Mouse (Mus musculus) v-Abl transformed pro-B cells (cell line): ENCODE data around the gene Git2.

Experiments
- in situ Hi-C, 2 experiments: fragments of 400-800 bp; cut with MboI; formaldehyde crosslinking; loops; one replicate each; pipeline ENCODE4 v1.15.1; 2025; ENCODE audit not compliant: unreplicated experiment in 2 of 2

Git2 gene

GRCm38 (mm10) chr5:114731498-114731897, 43.8 kb downstream of the Git2 start:
- in situ Hi-C loops, result no loop called here

DNA sequence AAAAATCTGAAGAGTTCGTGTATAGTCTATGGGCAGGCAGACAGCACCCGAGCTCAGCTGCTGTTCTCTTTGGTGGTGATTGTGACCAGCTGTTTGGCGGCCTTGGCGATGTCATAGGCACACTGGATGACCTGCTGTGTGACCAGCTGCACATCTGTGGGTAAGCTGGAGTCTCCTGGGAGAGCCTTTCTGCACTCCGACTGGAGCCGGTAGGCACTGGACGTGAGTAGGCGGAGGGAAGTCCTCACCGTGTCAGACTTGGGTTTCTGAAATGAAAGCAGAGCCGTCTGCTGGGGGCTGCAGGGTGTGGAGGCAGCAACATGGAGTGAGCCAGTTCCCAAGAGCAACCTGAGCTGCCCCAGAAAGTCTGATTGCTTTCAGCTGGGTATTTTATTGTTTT, 45.2 kb downstream of the Git2 start:
- in situ Hi-C loops, result no loop called here

- in situ Hi-C loops, result no loop called here
Observed at GRCm38 (mm10) chr5:114728160-114728559, 47.2 kb downstream of the Git2 start.

DNA sequence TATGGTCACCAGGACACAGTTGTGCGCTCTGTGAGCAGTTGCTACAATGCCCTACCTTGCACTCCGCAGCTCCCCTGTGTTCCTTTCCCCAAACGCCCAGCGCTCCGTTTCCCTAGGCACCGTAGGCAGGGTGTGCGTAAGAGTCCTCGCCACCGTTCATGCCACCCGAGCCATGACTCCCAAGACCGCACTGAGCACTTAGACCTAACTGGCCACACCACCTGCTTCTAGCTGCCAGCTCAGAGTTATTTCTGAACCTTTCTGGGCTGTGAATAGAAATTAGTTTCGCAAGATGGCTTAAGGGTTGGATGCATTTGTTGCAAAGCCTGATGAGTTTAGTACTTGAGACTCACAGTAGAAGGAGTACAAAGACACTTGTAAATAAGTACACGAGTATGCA, 52.5 kb downstream of the Git2 start:
- in situ Hi-C loops, result loop anchor here in 1 of 2 experiments (25.0 kb wide), 1 partner anchor 389 kb away; the partner anchor contains the start of gene Acads

DNA sequence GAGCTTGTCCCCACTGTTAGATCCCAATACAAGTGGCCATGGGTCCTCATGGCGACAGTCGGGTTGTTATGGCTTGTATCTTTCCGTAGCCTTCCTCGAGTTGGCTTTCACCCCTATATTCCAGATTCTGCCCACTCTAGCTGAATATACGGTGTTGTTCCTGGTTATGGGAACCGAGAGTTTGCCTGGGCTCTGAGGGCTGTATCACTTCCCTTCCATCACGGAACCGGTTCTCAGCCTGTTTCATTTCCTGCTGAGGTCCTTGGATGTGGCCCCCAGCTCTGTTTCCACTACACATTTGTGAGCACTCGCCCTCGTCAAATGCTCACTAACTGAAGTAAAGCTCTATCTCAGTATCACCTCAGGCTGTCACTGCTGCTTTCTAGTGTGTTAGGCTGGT, 53.3 kb downstream of the Git2 start:
- in situ Hi-C loops, result loop anchor here in 1 of 2 experiments (25.0 kb wide), 1 partner anchor 390 kb away; the partner anchor contains the start of gene Acads

GRCm38 (mm10) chr5:114720784-114721183, 54.5 kb downstream of the Git2 start:
- in situ Hi-C loops, result loop anchor here in 1 of 2 experiments (25.0 kb wide), 1 partner anchor 392 kb away; the partner anchor contains the start of gene Acads

DNA sequence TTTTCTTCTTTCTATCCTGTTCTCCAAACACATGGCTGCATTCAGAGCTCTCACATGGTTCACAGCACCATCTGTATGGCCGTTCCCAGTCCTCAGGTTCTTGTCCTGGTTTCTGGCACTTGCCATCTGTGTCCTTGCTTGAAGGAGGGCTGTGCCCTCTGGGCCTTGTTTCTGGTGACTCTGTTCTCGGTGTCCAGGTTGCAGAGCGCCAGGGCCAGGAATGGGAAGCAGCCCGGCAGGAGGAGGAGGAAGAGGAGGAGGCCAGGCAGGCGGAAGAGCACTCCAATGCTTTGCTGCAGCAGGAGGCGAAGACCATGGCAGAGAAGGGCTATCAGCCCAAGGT, 55.4 kb downstream of the Git2 start:
- in situ Hi-C loops, result loop anchor here in 1 of 2 experiments (25.0 kb wide), 1 partner anchor 392 kb away; the partner anchor contains the start of gene Acads

- in situ Hi-C loops, result loop anchor here in 1 of 2 experiments (25.0 kb wide), 1 partner anchor 393 kb away; the partner anchor contains the start of gene Acads
Observed at GRCm38 (mm10) chr5:114719003-114719927, 56.1 kb downstream of the Git2 start.

DNA sequence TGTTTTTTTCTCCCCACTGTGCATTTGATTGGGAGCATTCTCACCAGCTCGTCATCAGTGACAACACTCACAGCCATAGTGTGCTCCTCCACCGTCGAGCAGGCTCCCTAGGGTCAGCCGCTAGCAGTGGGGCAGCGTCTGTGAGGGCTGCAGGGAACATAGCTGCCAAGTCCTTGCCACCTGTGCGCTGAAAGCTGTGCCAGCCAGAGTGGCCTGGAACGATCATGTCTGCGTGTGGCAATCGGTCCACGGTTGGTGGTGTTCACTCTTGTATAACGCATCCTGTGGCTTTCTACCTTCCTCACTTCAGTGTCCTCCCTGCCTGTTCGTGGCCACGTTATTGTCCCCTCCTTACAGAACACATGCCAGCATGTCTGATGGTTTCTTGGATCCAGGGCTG, 56.8 kb downstream of the Git2 start:
- in situ Hi-C loops, result loop anchor here in 1 of 2 experiments (25.0 kb wide), 1 partner anchor 394 kb away; the partner anchor contains the start of gene Acads

DNA sequence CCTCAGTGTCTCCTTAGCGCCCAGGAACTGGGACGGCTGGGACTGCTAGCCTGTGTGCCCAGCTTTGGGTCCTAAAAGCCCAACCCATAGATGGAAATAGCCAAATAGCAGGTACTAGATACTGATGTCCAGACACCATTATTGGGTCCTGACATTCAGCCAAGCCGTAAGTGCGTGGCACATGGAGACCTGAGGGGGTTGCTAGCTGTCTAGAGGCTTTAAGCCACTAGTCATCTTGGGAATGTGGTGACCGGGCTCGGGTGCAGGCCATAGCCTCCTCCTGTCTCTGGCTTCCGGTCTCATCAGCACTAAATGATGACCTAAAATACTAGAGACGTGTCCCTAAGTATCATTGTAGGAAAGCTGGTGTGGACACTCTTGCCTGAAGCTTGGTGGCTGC, 57.4 kb downstream of the Git2 start:
- in situ Hi-C loops, result loop anchor here in 1 of 2 experiments (25.0 kb wide), 1 partner anchor 394 kb away; the partner anchor contains the start of gene Acads

- in situ Hi-C loops, result loop anchor here in 1 of 2 experiments (25.0 kb wide), 1 partner anchor 395 kb away; the partner anchor contains the start of gene Acads
Observed at GRCm38 (mm10) chr5:114717292-114717691, 58.0 kb downstream of the Git2 start.

GRCm38 (mm10) chr5:114714551-114714950, 60.8 kb downstream of the Git2 start:
- in situ Hi-C loops, result loop anchor here in 1 of 2 experiments (25.0 kb wide), 1 partner anchor 398 kb away; the partner anchor contains the start of gene Acads

GRCm38 (mm10) chr5:114709357-114709756, 66.0 kb downstream of the Git2 start:
- in situ Hi-C loops, result loop anchor here (5.0 to 25.0 kb wide), 5 partner anchors 115 to 525 kb away; partner anchors contain the start of genes 1500011B03Rik (in 1 of the 2), Acads (in 1 of the 2) and Pop5 (in 1 of the 2)

DNA sequence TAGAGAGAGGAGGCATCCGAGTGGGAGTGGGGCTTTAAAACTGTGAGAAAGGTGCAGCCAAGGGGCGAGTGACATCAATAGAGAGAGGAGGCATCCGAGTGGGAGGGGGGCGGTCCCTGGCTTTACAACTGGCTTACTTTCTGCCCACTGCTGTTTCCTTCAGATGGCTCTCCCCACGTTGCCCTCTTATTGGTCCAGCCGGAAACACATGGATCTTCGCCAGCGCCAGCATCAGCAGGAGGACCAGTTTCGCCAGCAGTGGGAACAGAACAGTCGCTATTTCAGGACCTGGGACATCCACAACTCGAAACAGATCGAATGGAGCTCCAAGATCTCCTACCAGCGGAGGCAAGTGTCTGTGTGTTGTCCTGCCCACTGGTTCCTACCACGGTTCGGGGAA, 66.8 kb downstream of the Git2 start:
- in situ Hi-C loops, result loop anchor here (5.0 to 25.0 kb wide), 5 partner anchors 116 to 526 kb away; partner anchors contain the start of genes 1500011B03Rik (in 1 of the 2), Acads (in 1 of the 2) and Pop5 (in 1 of the 2)

DNA sequence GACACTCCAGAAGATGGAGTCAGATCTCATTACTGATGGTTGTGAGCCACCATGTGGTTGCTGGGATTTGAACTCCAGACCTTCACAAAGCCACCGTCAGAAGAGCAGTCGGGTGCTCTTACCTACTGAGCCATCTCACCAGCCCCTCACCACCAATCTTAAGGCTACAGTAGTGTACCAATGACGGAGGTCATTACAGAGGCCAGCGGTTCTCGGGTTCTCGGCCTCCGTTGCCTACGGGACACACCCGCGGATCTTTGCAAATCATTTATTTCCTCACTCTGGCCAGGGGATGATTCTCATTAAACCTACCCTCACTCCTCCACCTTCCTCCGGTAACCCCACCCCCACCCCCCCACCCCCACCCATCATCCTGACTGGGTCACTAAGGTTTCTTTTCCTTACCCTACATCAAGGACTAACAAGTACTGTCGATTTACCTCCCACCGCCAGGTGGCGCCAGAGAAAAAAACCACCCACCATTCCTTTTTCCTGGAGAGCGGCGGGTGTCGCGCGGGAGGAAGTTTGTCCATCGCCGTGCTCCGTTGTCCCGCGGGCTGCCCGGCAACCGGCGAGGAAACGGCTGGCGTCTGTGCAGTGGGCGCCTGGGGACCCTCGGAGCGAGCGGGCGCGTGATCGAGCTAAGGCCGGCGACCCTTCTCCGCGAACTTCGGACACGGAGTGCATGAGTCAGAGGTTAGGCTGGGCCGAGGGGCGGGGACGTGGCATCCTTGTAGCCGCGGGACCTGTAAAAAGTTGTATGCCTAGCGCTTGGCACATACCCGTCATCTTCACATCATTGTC, 67.8 kb downstream of the Git2 start, which contains the start of gene Tchp:
Gene Tchp (plus strand): TSS at position 496 of the 804 bp plus-strand sequence.
- in situ Hi-C loops, result loop anchor here (5.0 to 25.0 kb wide), 5 partner anchors 117 to 527 kb away; partner anchors contain the start of genes 1500011B03Rik (in 1 of the 2), Acads (in 1 of the 2) and Pop5 (in 1 of the 2)

DNA sequence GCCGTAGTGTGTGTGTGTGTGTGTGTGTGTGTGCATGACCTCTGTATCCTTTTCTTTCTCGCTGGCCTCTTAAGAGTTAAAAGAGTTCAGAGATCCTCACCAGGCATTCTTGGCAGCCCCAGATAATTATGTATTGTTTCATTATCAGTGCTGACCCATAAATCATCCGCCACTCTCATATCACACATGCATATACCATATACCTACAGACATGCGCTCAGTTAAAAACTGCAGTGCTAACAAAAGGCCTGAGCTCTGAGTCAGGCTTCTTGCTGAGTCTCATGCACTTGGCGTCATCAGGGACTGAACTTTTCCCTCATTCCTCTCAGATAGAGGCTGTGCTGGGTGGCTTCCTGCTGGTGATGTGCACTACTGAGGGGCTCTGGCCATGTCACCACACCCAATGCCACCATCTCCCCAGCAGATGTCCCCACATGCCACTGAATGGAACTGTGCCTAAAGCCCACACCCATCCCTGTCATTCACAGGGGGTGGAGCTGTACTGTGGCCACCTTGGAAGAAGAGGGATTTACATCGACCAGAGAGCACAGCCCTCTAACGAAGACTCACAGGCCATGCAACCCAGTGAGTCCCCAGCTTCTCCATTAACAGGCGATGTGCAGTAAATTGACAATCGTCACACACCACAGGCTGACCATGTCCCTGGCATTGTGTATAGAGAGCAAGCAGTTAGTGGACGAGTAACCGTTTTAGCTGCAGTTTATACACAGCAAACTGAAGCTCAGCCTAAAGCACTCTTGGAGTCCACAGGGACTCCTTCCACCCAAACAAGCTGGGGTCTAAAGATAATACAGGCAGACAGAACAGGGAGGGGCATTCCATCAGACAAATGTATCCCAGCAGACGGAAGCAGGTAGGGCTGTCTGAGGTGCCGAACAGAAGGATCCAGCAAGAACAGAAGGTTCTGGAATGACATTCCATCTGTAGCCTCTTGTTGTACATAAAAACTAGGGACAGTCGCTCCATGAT, 72.6 kb downstream of the Git2 start:
- in situ Hi-C loops, result loop anchor here in 1 of 2 experiments (10.0 to 25.0 kb wide), 3 partner anchors 122 to 532 kb away; partner anchors contain the start of genes 1500011B03Rik, Acads and Pop5

DNA sequence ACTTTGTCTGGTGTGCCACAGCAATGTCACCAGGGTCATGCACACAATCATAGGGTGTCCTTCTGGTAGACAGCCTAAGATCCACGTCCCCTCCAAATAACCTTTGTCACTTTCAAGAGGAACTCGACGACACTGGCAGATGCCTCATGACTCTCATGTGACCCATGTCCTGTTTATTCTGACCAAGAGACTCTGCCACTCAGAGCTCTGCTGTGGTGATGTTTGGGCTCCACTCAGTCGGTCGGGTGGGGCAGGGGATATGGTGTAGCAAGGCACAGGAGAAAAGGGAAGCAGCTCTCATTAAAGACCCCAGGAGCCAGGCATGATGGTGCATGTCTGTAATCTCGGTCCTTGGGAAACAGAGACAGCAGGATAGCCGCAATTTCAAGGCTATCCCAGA, 76.3 kb downstream of the Git2 start:
- in situ Hi-C loops, result no loop called here

GRCm38 (mm10) chr5:114698044-114698746, 77.1 kb downstream of the Git2 start:
- in situ Hi-C loops, result no loop called here
